Comparison of ENCODE assay signal across 8 mouse cellular contexts in the genomic region with DNA sequence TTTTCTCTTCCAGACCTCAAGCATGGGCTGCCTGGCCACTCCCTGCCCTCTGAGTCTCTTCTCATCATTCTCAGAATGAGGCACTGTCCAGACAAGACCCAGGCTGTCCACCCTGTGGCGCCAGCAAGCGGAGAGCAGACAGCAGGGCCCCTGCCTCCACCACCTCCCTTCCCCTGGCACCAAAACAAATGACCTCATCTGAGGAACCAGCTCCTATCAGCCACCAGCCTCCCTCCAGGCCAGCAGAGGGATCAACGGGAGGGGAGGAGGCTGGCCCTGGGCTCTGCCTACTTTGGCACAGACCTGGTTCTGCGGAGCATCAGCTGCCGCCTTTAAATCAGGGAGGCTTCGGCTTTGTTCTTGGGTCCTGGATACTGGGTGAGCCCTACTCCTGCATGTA. TPM values are rescaled to one million over a fixed set of nuclear protein-coding genes. Genes with fewer than 3 reads are reported as not detected.
DNase-seq lines count a peak whose midpoint lies in the region; ATAC-seq lines count a peak whose summit lies in the region.
"Had no signal": no experiment of that assay in that cellular context is flagged by ENCODE, and none has a peak within 500 bp of the region (broad histone marks: within the 10 kb centered on the region; RNA-seq: fewer than 3 reads in every experiment).

No protein-coding gene starts in this region.

- 0 out of 2 replicates have a peak, but pooled peaks have one; percentile 22 for ATAC-seq in embryonic facial prominence, embryonic 12.5 days (ENCODE audit: insufficient number of reproducible peaks, insufficient read depth, low FRiP score, low TSS enrichment)
- ATAC-seq in heart, embryonic 14.5 days (ENCODE audit: insufficient number of reproducible peaks, insufficient read depth, low FRiP score, low read depth), result peak; percentile 98
- no peak for ATAC-seq in erythroid progenitor cell, adult 5-6 weeks (replicated peaks; ENCODE audit: low FRiP score, poor library complexity, severe bottlenecking)

- no peak overlapping the region for H3K9ac ChIP-seq in embryonic facial prominence, embryonic 12.5 days
- H3K9ac ChIP-seq in heart, embryonic 14.5 days (ENCODE audit: low read length), result peak overlapping the region; percentile 50

- no peak overlapping the region for H3K4me3 ChIP-seq in embryonic facial prominence, embryonic 12.5 days
- H3K4me3 ChIP-seq in heart, embryonic 14.5 days (ENCODE audit: control insufficient read depth in 1 of 2, insufficient read depth in 1 of 2, low read depth in 1 of 2, low read length in 2 of 2), result no peak overlapping the region
- H3K4me3 ChIP-seq: megakaryocyte, embryonic 14.5 days had no signal

- H3K4me1 ChIP-seq in embryonic facial prominence, embryonic 12.5 days, result no peaks in the 10 kb centered on the region
- peaks cover 17 to 25% of the 10 kb centered on the region in 2 experiments for H3K4me1 ChIP-seq in heart, embryonic 14.5 days (ENCODE audit: control insufficient read depth in 2 of 2, insufficient read depth in 2 of 2, low read length in 2 of 2)

- H3K4me2 ChIP-seq in embryonic facial prominence, embryonic 12.5 days (replicated peaks), result no peak overlapping the region
- peak overlapping the region; percentile 46 for H3K4me2 ChIP-seq in heart, embryonic 14.5 days (ENCODE audit: low read length)

- no peaks in the 10 kb centered on the region for H3K27me3 ChIP-seq in embryonic facial prominence, embryonic 12.5 days
- H3K27me3 ChIP-seq in heart, embryonic 14.5 days (ENCODE audit: control insufficient read depth, insufficient read depth, low read length), result no peaks in the 10 kb centered on the region

- peak; percentile 49 for DNase-seq in NIH3T3 (ENCODE audit: low read depth)
- peak; percentile 84 for DNase-seq in adrenal gland, postnatal 10 days
- peak; percentile 90 for DNase-seq in layer of hippocampus, adult 9-11 months
- peak; percentile 37 for DNase-seq in mesoderm, embryonic 11.5 days (ENCODE audit: low read depth, low spot score)

- no peak overlapping the region for H3K27ac ChIP-seq in embryonic facial prominence, embryonic 12.5 days
- H3K27ac ChIP-seq in heart, embryonic 14.5 days (replicated peaks in 1 of 2; ENCODE audit: control insufficient read depth in 1 of 2, insufficient read depth in 1 of 2, low read depth in 2 of 2, low read length in 2 of 2), result peak overlapping the region; percentile 78 to 88

- no peaks in the 10 kb centered on the region for H3K36me3 ChIP-seq in embryonic facial prominence, embryonic 12.5 days
- H3K36me3 ChIP-seq in heart, embryonic 14.5 days (ENCODE audit: control insufficient read depth, insufficient read depth, low read length), result no peaks in the 10 kb centered on the region

- WGBS in embryonic facial prominence, embryonic 12.5 days, result 38% methylated on average over 6 of the region's 6 CpGs
- WGBS in heart, embryonic 14.5 days, result 1% methylated on average over 6 of the region's 6 CpGs

- no peaks in the 10 kb centered on the region for H3K9me3 ChIP-seq in embryonic facial prominence, embryonic 12.5 days
- no peaks in the 10 kb centered on the region for H3K9me3 ChIP-seq in heart, embryonic 14.5 days (ENCODE audit: control insufficient read depth, low read length)

RNA-seq across cellular contexts. Expression of gene Defb30, which starts 5.0 kb away (rescaled TPM):
- total RNA-seq in adrenal gland, postnatal 10 days (2021), result not detected
- not detected in 2 replicates for polyA plus RNA-seq in embryonic facial prominence, embryonic 12.5 days (2016; fragmentation: Nextera tagmentation; extraction: Ambion mirVana)
- polyA plus RNA-seq in heart, embryonic 14.5 days (2014; fragmentation: Nextera tagmentation; extraction: Ambion mirVana), result not detected in 2 replicates
- total RNA-seq in erythroid progenitor cell, adult 5-6 weeks (2015; ENCODE audit: low replicate concordance), result not detected in 2 replicates
- total RNA-seq in erythroid progenitor cell, adult 5-6 weeks (2017; ENCODE audit: low replicate concordance), result not detected in 2 replicates

RNA-seq across cellular contexts. Expression of gene Defb42, which starts 7.9 kb away (rescaled TPM):
- 1 to 10 TPM; 1.9 to 3.9 TPM for total RNA-seq in adrenal gland, postnatal 10 days (2021)
- not detected in 2 replicates for polyA plus RNA-seq in embryonic facial prominence, embryonic 12.5 days (2016; fragmentation: Nextera tagmentation; extraction: Ambion mirVana)
- 2.2 and 2.6 TPM in 2 replicates for polyA plus RNA-seq in heart, embryonic 14.5 days (2014; fragmentation: Nextera tagmentation; extraction: Ambion mirVana)
- total RNA-seq in erythroid progenitor cell, adult 5-6 weeks (2015; ENCODE audit: low replicate concordance), result not detected in 2 replicates
- not detected in 2 replicates for total RNA-seq in erythroid progenitor cell, adult 5-6 weeks (2017; ENCODE audit: low replicate concordance)

RNA-seq across cellular contexts. Expression of gene Defb43, which starts 43.2 kb away (rescaled TPM):
- total RNA-seq in adrenal gland, postnatal 10 days (2021), result not detected
- not detected in 2 replicates for polyA plus RNA-seq in embryonic facial prominence, embryonic 12.5 days (2016; fragmentation: Nextera tagmentation; extraction: Ambion mirVana)
- not detected in 2 replicates for polyA plus RNA-seq in heart, embryonic 14.5 days (2014; fragmentation: Nextera tagmentation; extraction: Ambion mirVana)
- total RNA-seq in erythroid progenitor cell, adult 5-6 weeks (2015; ENCODE audit: low replicate concordance), result not detected in 2 replicates
- total RNA-seq in erythroid progenitor cell, adult 5-6 weeks (2017; ENCODE audit: low replicate concordance), result not detected in 2 replicates

RNA-seq across cellular contexts. Expression of gene Defb47, which starts 56.9 kb away (rescaled TPM):
- total RNA-seq in adrenal gland, postnatal 10 days (2021), result not detected
- not detected in 2 replicates for polyA plus RNA-seq in embryonic facial prominence, embryonic 12.5 days (2016; fragmentation: Nextera tagmentation; extraction: Ambion mirVana)
- polyA plus RNA-seq in heart, embryonic 14.5 days (2014; fragmentation: Nextera tagmentation; extraction: Ambion mirVana), result not detected in 2 replicates
- total RNA-seq in erythroid progenitor cell, adult 5-6 weeks (2015; ENCODE audit: low replicate concordance), result not detected in 2 replicates
- not detected in 2 replicates for total RNA-seq in erythroid progenitor cell, adult 5-6 weeks (2017; ENCODE audit: low replicate concordance)

Comparison
In these comparisons a context has a peak if more than half of its experiments do, and no peak if none do; other contexts are left out.
1. DNase-seq: peak in every context shown above with its lines; median percentile 90 in layer of hippocampus, adult 9-11 months; 84 in adrenal gland, postnatal 10 days; 49 in NIH3T3; 37 in mesoderm, embryonic 11.5 days.